Mouse (Mus musculus): Measurements from ENCODE around the gene Vmo1.
A peak's percentile ranks its signal among the peaks of the same experiment; 100 is the strongest.
"Not testable (repeated sequence)": the region's sequence is repeated elsewhere in the genome, so short reads cannot be mapped to it uniquely, and the experiment has no call there.

The Vmo1 gene

DNA sequence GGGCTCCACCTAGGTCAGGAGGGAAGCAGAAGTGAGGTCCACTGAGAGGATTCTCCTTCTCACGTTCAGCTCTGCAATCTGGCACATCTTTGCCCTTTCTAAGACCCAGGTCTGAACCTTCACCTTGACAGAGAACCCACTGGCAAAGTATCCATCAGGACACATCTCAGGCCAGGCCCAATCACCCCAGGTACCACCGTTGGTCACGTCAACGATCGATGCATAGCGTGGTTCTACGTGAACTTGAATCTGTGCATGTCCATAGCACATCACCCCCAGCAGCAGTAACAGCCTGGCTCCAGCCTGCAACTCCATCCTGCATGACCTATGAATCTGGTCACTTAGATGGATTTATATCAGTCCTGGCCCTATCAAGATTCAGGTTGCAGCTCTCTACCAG, at the start of gene Vmo1:
Gene Vmo1 (minus strand): TSS at position 329 of the 400 bp plus-strand sequence.
- no peak for DNase-seq

DNA sequence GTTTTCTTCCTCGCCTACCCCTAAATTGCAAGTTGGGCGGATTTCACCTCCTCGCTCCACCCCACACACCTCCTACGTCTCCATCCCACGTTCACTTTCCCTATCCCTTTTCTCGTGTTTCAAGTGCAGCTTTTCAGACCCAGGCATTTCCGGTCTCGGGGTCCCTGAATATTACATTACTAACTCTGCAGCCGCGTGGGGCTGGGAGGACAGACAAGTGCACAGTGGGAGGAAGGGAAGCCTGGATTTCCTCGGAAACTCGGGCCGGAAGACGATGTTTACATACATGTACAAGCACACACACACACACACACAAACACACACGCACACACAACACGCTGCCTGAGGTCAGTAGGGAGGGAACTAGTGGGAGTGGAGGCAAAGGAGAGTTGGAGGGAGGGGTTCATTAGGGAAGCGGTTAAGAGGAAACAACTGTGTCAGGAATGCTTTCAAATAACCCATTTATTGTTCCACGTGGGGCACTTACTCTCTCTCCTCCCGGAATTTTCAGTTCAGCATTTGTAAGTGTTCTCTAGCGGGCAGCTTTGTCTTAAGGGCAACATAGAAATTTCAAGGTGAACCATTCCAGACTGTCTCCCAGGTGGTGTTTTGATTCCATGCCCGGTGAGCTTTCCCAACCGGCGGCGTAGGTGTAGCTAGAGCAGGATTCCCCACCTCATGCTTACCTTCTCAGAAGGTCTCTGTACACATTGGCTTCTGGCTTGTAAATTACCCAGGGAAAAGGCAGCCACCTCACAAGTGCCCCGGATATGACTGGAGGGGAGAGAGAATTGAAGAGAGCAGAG, 49.3 kb upstream of the Vmo1 start:
- DNase-seq = peak; percentile 66

DNA sequence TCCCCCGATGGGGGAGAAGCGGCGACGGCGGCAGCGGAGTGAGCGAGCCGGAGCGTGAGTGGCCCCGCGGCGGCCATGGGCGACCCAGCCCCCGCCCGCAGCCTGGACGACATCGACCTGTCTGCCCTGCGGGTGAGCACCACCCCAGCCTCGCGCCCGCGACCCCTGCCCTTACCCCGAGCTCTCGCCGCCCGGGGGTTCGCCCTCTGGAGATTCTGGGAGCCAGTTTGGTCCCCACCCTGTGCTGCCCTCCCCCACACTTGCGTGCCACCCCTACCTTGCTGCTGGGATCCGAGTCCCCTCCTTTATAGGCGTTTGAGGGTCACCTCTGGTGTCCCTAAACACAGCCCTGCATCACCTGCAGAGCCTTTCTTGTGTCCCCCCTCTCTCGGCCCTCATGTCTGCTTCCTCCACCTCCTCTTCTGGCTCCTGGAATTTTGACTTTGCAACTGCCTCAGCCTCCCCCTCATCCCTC, 48.6 kb upstream of the Vmo1 start:
- no peak for DNase-seq

DNA sequence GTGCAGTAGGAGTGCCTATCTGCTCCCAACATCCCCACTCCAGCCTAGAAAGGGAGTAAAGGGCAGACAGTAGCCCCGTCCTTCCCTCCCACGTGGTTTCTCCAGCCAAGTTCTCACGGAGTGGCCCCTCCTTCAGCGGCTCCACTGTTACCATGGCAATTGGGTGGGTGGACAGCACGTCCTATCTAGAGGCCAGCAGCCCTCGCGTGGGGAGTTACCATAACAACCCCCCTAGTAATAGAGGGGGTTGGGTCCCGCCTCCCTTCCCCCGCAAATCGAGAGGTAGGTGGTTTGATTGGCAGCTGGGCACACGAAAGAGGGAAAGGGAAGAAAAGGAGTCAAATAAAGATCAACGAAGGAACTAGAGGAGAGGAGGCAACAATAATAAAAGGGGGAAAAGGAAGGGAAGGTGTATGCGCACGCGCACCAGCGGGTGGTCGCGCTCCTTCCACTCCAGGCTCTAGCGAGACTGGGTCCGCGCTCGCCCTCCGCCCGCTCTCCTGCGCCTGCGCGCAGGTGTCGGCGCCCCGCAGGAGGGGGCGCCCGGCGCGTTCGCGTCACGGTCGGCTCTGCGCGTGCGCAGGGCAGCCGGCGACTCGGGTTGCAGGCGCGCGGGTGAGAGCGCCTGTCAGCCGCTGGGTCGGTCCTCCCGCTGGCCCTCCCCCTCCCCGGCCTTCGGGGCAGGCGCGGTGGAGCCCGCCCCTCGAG, 48.0 kb upstream of the Vmo1 start, which contains the start of gene Mink1:
Gene Mink1 (plus strand): TSS at position 595 of the 708 bp plus-strand sequence.
- peak; percentile 95 for DNase-seq

DNA sequence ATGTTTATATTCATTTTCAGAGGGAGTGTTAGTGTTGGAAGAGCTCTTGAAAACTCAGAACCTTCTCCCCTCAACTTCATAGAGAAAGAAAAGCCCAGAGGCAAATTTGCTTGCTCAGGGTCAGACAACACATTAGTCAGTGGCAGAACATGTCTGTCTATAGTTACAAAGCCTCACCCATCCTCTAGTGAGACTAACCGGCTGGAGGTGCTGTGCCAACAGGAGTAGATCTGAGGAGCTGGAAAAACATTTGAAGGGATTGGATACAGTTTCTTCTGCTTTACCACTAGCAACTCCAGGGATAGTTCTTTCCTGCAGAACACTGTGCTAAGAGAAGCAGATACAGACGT, 47.5 kb upstream of the Vmo1 start:
- DNase-seq = no peak

DNA sequence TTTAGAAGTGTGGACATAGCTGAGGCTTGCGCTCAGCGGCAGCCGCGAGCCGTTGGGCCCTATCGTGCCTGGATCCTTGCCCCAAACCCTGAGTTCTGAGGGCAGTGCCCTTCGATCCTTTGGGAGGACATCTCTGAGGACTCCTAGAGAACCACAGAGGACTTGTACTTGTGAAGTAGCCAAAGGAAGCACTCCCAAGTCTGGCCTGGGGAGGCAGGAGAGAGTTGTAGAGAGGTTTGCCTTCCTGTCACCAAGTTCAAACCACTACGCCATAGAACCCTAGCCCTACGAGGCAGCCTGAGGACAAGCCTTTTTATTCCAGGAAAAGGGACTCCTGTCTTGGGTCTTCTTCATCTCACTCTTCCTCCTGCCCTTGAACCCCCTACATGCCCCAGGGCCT, 43.1 kb upstream of the Vmo1 start:
- DNase-seq = no peak

DNA sequence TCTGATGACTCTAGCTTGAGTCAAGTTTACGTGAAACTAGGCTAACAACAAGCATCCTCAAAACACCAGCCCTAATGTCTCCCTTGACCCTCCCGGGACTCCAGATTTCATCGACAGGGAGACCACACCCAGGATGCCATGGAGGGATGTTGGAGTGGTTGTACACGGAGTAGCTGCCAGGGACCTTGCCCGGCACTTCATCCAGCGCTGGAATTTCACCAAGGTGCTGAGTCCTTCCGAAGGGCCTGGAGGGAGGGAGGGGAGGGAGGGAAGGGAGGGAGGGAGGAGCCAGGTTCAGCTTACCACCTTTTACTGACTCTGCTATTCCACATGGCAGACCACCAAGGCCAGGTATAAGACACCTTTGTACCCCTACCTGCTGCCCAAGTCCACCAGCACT, 39.5 kb upstream of the Vmo1 start:
- no peak for DNase-seq

DNA sequence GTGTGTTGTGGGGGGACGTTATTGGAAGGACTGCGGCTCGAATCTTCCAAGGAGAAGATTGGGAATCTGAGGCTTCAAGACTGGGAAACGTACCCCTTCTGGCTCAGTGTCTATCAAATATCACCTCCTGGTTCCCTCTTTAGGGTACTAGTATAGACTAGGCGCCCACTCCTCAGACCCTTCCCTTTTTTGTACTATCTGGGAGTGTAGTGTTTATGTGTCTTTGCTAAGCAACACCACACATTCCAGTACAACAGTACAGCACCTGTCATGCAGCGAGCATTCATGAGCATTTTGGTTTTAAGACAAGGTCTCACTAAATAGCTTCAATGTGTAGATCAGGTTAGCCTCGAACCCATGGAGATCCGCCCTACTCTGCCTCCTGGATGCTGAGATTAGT, 37.1 kb upstream of the Vmo1 start:
- DNase-seq = no peak

DNA sequence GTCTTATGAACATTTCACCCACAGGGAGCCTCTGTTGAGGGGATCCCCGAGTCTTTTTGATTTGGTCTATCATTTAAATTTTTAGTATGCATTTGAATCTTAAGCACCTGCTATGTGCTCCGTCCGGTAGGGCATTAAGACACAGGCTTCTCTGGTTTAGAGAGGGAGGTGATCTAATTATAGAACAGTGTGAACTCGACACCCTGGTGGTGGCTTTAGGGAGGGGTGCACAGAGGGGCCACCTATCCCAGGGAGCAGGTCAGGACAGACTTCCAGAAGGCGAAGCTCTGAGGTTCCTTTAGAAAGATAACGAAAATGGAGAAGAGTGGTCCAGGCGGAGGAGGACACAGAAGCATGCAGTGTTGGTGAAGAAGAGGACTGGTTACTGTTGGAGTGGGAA, 30.1 kb upstream of the Vmo1 start:
- no peak for DNase-seq

DNA sequence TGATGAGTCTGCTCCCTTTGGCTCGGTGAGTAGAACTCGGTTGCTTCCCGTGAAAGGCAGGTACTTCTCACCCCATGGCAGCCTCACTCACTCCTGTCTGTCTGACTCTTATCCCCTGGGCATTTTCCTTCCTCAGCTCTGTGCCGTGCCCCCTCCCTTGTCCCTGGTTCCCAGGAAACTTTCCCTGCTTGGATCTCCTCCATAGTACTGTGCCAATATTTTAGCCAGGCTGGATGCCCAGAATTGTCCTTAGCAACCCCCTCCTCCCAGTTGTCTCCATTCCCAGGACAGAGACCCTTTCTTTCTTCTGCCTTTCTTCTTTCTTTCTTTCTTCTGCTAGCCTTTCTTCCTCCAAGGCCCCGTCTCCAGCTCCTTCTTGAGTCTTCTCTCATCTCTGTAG, 27.0 kb upstream of the Vmo1 start:
- DNase-seq = no peak

DNA sequence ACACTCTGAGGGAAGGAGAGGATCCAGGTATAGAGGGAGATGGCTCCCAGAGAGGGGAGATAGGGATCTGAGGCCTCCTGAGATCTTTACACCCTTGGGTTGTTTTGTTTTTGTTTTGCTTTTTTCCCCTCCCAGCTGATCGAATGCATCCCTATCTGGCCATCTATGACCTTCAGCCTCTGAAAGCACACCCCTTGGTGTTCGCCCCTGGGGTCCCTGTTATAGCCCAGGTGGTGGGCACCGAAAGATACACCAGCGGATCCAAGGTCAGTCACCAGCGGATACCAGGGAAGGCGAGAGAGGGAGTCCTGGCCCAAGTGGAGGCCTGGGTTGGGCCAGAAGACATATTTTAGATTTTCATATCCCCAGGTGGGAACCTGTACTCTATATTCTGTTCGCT, 26.5 kb upstream of the Vmo1 start:
- DNase-seq = no peak

DNA sequence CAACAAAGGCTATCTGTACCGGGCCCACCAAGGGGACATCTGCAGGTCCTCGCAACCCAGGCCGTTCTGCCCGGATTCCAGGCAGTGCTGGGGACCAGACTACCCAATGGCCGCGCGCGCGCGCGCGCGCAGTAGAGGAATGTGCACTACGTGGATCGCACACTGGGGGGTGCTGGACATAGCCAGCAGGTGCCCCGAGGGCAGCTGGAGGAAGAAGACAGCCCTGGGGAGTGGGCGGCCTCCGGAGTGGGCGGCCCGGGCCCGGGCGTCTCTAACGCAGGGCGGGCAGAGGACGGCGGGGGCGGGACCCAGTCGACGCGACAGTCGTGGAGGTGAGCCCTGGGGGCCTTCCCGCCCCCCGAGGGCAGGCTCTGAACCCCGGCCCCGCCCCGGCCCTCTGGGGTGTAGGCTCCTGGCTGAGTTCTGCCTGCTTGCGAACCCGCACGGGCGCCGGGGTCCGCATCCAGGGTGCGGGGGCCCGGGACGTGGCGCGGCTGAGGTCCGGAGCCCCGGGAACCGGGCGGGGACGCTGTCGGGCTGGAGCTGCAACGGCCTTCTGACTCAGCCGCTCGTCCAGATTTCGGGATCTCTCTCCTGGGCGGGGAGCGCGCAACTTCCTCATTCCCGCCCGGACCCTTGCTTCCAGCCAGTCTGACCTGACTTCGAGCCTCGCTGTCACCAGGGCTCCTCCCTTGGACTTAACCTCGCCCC, 25.6 kb upstream of the Vmo1 start, which contains the start of gene Pld2:
Gene Pld2 (plus strand): TSS at position 188 of the 711 bp plus-strand sequence.
- peak; percentile 95 for DNase-seq

DNA sequence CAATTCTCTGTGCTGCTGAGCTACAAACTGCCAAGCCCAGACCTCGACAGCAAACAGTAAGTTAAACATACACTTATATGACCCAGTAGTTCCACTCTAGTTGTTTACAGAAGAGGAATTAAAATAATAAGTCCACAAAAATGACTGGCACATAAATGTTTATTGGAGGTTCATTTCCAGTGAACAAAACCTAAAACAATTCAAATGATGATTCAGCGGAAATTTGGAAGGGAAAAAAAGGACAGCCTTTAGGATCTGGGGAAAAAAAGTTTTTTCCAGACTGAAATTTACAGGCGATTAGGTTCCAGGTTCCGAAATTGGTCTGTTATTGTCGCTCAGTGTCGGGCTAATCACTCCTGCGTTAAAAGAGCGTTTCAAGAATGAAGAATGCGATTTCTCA, 25.0 kb upstream of the Vmo1 start:
- no peak for DNase-seq

DNA sequence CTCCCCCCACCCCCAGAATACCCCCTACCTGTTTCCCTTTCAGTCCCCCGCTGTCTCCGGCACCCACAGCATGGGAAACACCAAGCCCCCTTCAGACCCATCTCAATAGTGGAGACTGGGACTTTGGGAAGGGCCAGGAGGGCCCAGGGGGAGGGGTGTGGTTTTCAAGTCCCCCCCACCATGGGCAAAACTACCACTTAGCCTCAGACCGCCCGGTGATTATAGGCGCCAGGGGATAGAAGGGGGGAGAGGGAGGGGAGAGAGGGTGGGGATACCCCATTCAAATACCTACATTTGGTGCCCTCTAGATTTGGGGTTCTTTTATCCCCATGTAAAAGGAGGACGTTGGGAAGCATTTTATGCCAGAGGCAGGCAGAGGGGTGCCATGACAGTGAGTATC, 18.4 kb upstream of the Vmo1 start, which contains the start of gene Gm40193:
Gene Gm40193 (minus strand): TSS at position 101 of the 400 bp plus-strand sequence.
- no peak for DNase-seq

DNA sequence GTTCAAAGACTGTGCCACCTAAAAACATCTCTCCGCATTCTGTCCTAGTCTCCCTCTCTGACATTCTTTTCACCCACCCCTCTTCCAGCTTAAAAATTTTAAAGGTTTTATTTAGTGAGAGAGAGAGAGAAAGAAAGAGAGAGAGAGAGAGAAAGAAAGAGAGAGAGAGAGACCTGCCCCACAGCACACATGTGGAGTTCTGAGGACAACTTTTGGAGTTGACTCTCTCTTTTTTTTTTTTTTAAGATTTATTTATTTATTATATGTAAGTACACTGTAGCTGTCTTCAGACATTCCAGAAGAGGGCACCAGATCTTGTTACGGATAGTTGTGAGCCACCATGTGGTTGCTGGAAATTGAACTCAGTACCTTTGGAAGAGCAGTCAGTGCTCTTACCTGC, 16.6 kb upstream of the Vmo1 start:
- not testable (repeated sequence) for DNase-seq

DNA sequence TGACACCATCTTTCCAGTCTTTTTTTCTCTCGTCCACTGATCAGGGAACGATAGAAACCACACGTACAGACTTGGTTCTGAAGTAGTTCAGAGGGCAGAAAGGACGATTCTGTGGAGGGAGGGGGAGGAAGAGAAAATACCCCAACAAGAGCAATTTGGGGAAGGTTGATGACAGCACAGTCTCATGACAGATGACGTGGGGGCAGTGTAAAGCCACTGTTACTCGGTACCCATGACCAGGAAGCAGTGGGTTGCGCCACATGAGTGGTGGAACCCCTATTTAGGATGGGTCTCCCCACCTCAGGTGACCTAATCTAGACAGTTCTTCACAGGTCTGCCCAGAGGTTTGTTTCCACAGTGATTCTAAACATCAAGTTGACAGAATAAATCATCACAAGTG, 14.2 kb upstream of the Vmo1 start:
- no peak for DNase-seq

DNA sequence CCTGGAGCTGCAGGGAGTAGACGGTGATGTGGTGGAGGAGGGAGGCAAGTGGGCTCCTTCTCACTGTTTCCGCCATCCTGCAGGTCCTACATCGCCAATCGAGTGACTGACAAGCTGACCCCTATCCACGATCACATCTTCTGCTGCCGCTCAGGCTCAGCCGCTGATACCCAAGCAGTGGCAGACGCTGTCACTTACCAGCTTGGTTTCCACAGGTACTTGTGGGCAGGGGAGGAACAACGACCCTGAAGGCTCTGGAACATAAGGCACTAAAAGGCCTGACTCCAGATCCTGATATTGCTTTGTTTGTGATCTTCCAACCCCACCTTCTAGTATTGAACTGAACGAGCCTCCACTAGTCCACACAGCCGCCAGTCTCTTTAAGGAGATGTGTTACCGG, 11.8 kb upstream of the Vmo1 start:
- no peak for DNase-seq

DNA sequence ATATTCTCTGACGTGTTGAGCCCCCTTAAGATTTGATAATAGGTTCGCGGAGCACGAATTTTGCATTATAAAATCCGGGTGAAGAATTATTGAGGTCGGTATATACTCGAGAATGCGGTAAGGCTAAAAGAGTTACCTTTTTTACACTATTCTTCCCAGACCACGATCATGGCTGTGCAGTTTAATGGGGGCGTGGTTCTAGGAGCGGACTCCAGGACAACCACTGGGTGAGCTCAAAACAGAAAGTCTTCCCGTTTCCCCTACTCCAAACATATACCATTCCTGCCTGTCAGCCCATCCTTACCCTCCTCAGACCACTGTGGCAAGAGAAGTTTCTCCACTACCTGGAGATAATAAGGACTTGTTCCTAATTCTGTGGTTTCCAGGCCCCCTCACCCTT, 11.3 kb upstream of the Vmo1 start:
- DNase-seq = no peak

DNA sequence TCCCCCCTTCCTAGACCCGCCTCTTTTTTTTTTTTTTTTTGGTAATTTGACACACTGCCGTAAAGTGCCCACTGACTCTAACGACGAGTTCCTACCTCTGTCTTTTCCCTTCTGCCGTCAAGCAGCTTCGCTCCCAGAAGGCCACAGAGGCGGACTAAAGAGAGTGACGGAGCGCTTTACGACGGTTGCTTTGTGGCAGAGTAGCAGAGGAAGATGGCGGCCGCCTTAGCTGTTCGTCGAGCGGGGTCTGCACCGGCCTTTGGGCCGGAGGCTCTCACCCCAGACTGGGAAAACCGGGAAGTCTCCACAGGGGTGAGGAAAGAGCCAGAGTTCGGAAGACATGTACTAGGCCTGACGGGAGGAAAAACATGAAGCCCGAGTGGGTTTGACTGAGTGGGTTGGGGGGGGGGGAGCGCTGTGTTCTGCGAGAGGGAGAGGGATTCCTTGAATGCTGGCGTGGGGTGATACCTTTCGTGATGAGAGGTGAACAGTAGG, 10.8 kb upstream of the Vmo1 start, which contains the start of gene Psmb6:
Gene Psmb6 (plus strand): TSS at position 184 of the 495 bp plus-strand sequence.
- DNase-seq = peak; percentile 96

DNA sequence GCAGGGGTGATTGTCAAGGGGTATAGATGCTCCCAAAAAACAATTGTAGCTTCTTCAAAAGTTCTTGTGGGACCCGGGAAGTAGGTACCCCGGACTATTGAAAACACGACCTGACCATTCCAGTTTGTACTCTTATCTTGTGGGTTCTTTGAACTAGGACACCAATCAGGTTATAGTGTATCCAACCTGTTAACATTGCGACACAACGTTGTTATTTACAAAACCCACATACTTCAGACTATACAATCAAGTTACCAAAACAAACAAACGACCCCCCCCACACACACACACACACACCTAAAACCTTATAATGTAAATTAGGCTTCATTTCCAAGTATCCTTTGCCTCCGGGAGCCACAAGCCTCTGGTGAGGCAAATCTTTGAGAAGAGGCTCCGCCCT, 10.4 kb upstream of the Vmo1 start:
- no peak for DNase-seq

DNA sequence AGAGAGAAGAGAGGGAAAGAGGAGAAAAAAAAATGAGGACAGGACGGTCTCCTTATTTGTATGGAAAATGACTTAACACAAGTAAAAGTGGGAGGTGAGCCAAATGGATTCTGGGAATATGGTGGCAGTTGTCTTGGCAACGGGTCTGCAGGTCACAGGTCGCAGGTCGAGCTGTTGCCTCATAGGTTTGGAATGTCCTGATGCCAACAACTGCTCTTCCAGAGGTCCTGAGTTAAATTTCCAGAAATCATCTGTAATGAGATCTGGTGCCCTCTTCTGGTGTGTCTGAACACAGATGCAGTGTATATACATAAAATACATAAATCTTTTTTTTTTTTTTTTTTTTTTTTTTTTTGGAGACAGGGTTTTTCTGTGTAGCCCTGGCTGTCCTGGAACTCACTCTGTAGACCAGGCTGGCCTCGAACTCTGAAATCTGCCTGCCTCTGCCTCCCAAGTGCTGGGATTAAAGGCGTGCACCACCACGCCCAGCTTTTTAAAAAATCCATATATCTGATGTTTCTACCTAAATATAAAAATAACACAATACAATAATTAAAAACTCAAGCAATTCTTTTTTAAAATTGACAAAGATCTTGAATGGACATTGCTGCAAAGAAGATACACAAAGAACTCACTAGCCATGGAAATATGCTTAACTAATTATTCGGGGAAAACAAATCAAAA, 9.0 kb upstream of the Vmo1 start:
- not testable (repeated sequence) for DNase-seq

DNA sequence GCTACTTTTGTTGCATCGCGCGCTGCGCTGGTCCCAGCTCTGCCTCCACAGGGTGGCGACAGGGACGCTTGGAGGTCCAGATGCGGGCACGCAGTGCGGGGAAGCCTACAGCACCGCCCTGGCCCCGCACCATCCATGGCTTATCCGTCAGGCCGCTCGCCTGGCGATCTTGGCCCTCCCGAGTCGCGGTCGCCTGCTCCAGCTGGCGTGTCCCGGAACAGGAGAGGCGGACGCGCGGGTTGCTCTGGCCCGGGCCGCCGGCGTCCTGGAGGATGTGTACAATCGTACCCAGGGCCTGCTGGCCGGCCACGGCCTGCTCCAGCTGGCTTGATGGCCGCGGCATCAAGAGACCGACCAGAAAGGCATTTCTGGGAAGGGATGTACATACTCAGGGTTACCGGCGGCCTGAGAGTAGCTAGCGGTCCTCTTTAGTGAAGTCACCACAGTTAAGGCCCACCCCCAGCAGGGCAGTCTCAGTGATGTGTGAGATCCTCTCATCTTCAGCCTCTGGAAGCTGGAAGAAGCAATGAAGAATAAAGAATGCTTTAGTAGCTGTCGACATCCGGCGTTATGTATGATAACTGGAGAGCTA, 5.9 kb upstream of the Vmo1 start:
- peak; percentile 55 for DNase-seq

Data from kidney, postnatal 14 days (tissue).